Mouse (Mus musculus) G1E (cell line): ENCODE measurements around the gene Supt6.

Experiments
- CTCF ChIP-seq: IDR thresholded peaks from 2 replicates; pipeline ENCODE4 v1.5.1; 2012; ENCODE audit warnings: low read depth, low read length, inconsistent platforms, mixed read lengths
- GATA1 ChIP-seq: IDR thresholded peaks from 2 replicates; pipeline ENCODE4 v1.6.1; 2012; ENCODE audit warnings: borderline replicate concordance, low read length, inconsistent platforms, mixed read lengths
- GATA2 ChIP-seq: IDR thresholded peaks from 2 replicates; pipeline ENCODE4 v1.6.1; 2012; ENCODE audit warnings: low read depth, low read length, inconsistent platforms, borderline replicate concordance
- POLR2AphosphoS5 ChIP-seq: IDR thresholded peaks from 2 replicates; pipeline ENCODE4 v1.6.1; 2012; ENCODE audit warnings: low read depth, low read length, inconsistent platforms; ENCODE audit not compliant: insufficient replicate concordance
- TAL1 ChIP-seq: conservative IDR thresholded peaks from 2 replicates; pipeline ENCODE4 v1.6.1; 2012; ENCODE audit warnings: low read depth, low read length, inconsistent platforms, mixed read lengths

GRCm38 (mm10) chr11:78223586-78223985, 22.2 kb downstream of the Supt6 start:
- TF ChIP-seq CTCF: no peak
- no peak for TF ChIP-seq GATA1
- TF ChIP-seq TAL1: no peak
- no peak for TF ChIP-seq POLR2AphosphoS5
- TF ChIP-seq GATA2: no peak
